Mouse (Mus musculus) cerebellum, postnatal 4 days (tissue): ENCODE data around the gene Mnat1.

Experiments used
- DNase-seq, 2 experiments: peaks; one replicate each; pipeline ENCODE4 v3.0.0; 2022; ENCODE audit warnings: low spot score in 2 of 2, mixed read lengths in 1 of 2

Gene Mnat1

GRCm38 (mm10) chr12:73230196-73230595 lies 106.7 kb downstream of the Mnat1 start:
- DNase-seq: no peak

- no peak for DNase-seq
These were observed 108.0 kb downstream of the Mnat1 start for GRCm38 (mm10) chr12:73231552-73231951.

GRCm38 (mm10) chr12:73232586-73232985 lies 109.1 kb downstream of the Mnat1 start:
- DNase-seq: no peak

GRCm38 (mm10) chr12:73241960-73242359 lies 118.4 kb downstream of the Mnat1 start:
- DNase-seq: peak in 1 of 2 experiments; percentile 8

GRCm38 (mm10) chr12:73245687-73246086 lies 122.2 kb downstream of the Mnat1 start:
- DNase-seq: no peak

- no peak for DNase-seq
These were observed 131.5 kb downstream of the Mnat1 start for GRCm38 (mm10) chr12:73255006-73255405.

- DNase-seq: no peak
These were observed 135.8 kb downstream of the Mnat1 start for GRCm38 (mm10) chr12:73259269-73259668.

- DNase-seq: no peak
These were observed 136.8 kb downstream of the Mnat1 start for GRCm38 (mm10) chr12:73260339-73260738.

- no peak for DNase-seq
These were observed 142.0 kb downstream of the Mnat1 start for GRCm38 (mm10) chr12:73265381-73265978.

GRCm38 (mm10) chr12:73266597-73266996 lies 143.1 kb downstream of the Mnat1 start:
- DNase-seq: no peak

GRCm38 (mm10) chr12:73268497-73268896 lies 145.0 kb downstream of the Mnat1 start:
- DNase-seq: no peak

- no peak for DNase-seq
These were observed 146.0 kb downstream of the Mnat1 start for GRCm38 (mm10) chr12:73269531-73269930.

- no peak for DNase-seq
These were observed 146.4 kb downstream of the Mnat1 start for GRCm38 (mm10) chr12:73269933-73270332.

GRCm38 (mm10) chr12:73274921-73275320 lies 151.4 kb downstream of the Mnat1 start:
- DNase-seq: no peak

- peak; percentile 80 to 88 for DNase-seq
These were observed 163.0 kb downstream of the Mnat1 start, which contains the start of the genes Trmt5 and Slc38a6 for GRCm38 (mm10) chr12:73286287-73287092. Trmt5 (minus strand) TSS chr12:73286710. Slc38a6 (plus strand) TSS chr12:73286779.

GRCm38 (mm10) chr12:73287609-73288008 lies 164.1 kb downstream of the Mnat1 start:
- DNase-seq: no peak

- no peak for DNase-seq
These were observed 165.1 kb downstream of the Mnat1 start for GRCm38 (mm10) chr12:73288626-73289025.

GRCm38 (mm10) chr12:73294884-73295283 lies 171.4 kb downstream of the Mnat1 start:
- DNase-seq: no peak

- no peak for DNase-seq
These were observed 172.1 kb downstream of the Mnat1 start for GRCm38 (mm10) chr12:73295505-73296140.

GRCm38 (mm10) chr12:73298621-73299020 lies 175.1 kb downstream of the Mnat1 start:
- no peak for DNase-seq

GRCm38 (mm10) chr12:73300531-73300930 lies 177.0 kb downstream of the Mnat1 start:
- DNase-seq: no peak

GRCm38 (mm10) chr12:73304636-73305035 lies 181.1 kb downstream of the Mnat1 start:
- DNase-seq: no peak

GRCm38 (mm10) chr12:73307750-73308149 lies 184.2 kb downstream of the Mnat1 start:
- DNase-seq: no peak
